Mouse (Mus musculus) forebrain, postnatal 0 days (tissue): ENCODE data around the gene Capn13. TPM values are rescaled to one million over a fixed set of nuclear protein-coding genes. Genes with fewer than 3 reads are reported as not detected.

Experiments
- ATAC-seq: fragments of 200-750 bp; cut with Nextera tagmentation; 2 replicates; pipeline ENCODE4 v1.8.0; 2017; ENCODE audit warnings: mild to moderate bottlenecking, moderate library complexity
- DNase-seq: peaks from one replicate; pipeline ENCODE4 v3.0.0-alpha.2; 2015
- H3K27ac ChIP-seq: fragments of 300-500 bp; sonication (generic); 2 replicates; pipeline ENCODE4 v1.5.1; 2014; ENCODE audit warnings: low read depth, mild to moderate bottlenecking, antibody characterized with exemption, low read length, moderate library complexity, mixed read lengths
- H3K27me3 ChIP-seq: fragments of 300-500 bp; sonication (generic); 2 replicates; pipeline ENCODE4 v1.6.1; 2014; ENCODE audit warnings: mild to moderate bottlenecking, low read length, mixed read lengths; ENCODE audit not compliant: insufficient read depth
- H3K36me3 ChIP-seq: fragments of 300-500 bp; sonication (generic); 2 replicates; pipeline ENCODE4 v1.6.1; 2014; ENCODE audit warnings: mild to moderate bottlenecking, moderate library complexity; ENCODE audit not compliant: insufficient read depth
- H3K4me1 ChIP-seq: fragments of 300-500 bp; sonication (generic); 2 replicates; pipeline ENCODE4 v1.6.1; 2014; ENCODE audit warnings: antibody characterized with exemption; ENCODE audit not compliant: insufficient read depth
- H3K4me2 ChIP-seq: fragments of 300-500 bp; sonication (generic); 2 replicates; pipeline ENCODE4 v1.6.1; 2014; ENCODE audit warnings: low read depth, mild to moderate bottlenecking, moderate library complexity
- H3K4me3 ChIP-seq: fragments of 300-500 bp; sonication (generic); 2 replicates; pipeline ENCODE4 v1.5.1; 2014; ENCODE audit warnings: low read depth, low read length, mixed read lengths
- H3K9ac ChIP-seq: fragments of 300-500 bp; sonication (generic); 2 replicates; pipeline ENCODE4 v1.6.1; 2014; ENCODE audit warnings: mild to moderate bottlenecking
- H3K9me3 ChIP-seq: fragments of 300-500 bp; sonication (generic); 2 replicates; pipeline ENCODE4 v1.6.1; 2016; ENCODE audit warnings: low read length
- CTCF ChIP-seq: sonication (generic); IDR thresholded peaks from 2 replicates; pipeline ENCODE4 v1.5.1; 2016; ENCODE audit warnings: antibody characterized with exemption, control low read depth, low read depth
- WGBS: fragments of 180-500 bp; shearing (Covaris S2); extraction: QIAGEN DNeasy Blood & Tissue Kit; methylation state at CpG from one replicate; pipeline ENCODE4 v1.1.7; 2014; 5-methylcytosine and 5-hydroxymethylcytosine counted together
- polyA plus RNA-seq: library from polyadenylated mRNA; unstranded; fragments of >200 nt; fragmentation: Nextera tagmentation; extraction: Ambion mirVana; gene quantifications from 2 replicates; pipeline ENCODE4 v1.2.1, GENCODE M21; 2015
- total RNA-seq: library from RNA; depleted of rRNA; stranded (reverse); fragments of >200 nt; gene quantifications from 2 replicates; pipeline ENCODE4 v1.2.3, GENCODE M21; 2014

The Capn13 gene
- total and polyA plus RNA-seq, 2 experiments from 2014 or later, result not detected

- Histone ChIP-seq H3K9me3 (no peaks in the 10 kb centered on the region), H3K4me2 (no peak overlapping the region), H3K9ac (no peak overlapping the region), H3K27me3 (no peaks in the 10 kb centered on the region), H3K4me3 (no peak overlapping the region), H3K27ac (no peak overlapping the region), H3K36me3 (no peaks in the 10 kb centered on the region), H3K4me1 (no peaks in the 10 kb centered on the region)
- no peak for TF ChIP-seq CTCF
- WGBS, result 59% methylated on average over 12 of the region's 12 CpGs
- DNase-seq (no peak), ATAC-seq (no peak)
Measured at GRCm38 (mm10) chr17:73258620-73259019, 142.0 kb downstream of the Capn13 start.
